Mouse (Mus musculus) G1E (cell line): ENCODE measurements around the gene Wasf1. TPM values are rescaled to one million over a fixed set of nuclear protein-coding genes. Genes with fewer than 3 reads are reported as not detected.
A peak's percentile ranks its signal among the peaks of the same experiment; 100 is the strongest.

Experiments
- ATAC-seq: 2 replicates; pipeline ENCODE4 v1.8.0; 2016; ENCODE audit warnings: mild to moderate bottlenecking; ENCODE audit not compliant: insufficient number of reproducible peaks, poor library complexity, low FRiP score, severe bottlenecking; ENCODE audit errors: extremely low read depth
- DNase-seq: peaks from one replicate; pipeline ENCODE4 v3.0.0; 2012; ENCODE audit warnings: low spot score
- H3K27me3 ChIP-seq: 2 replicates; pipeline ENCODE4 v1.6.1; 2012; ENCODE audit warnings: mild to moderate bottlenecking, low read length, inconsistent platforms; ENCODE audit not compliant: insufficient read depth
- H3K36me3 ChIP-seq: replicated peaks from 2 replicates; pipeline ENCODE3; 2012; ENCODE audit warnings: mild to moderate bottlenecking, inconsistent platforms
- H3K4me1 ChIP-seq: 2 replicates; pipeline ENCODE4 v1.6.1; 2012; ENCODE audit warnings: low read depth, low read length, inconsistent platforms, mixed read lengths; ENCODE audit not compliant: insufficient read depth
- H3K4me3 ChIP-seq: 2 replicates; pipeline ENCODE4 v1.5.1; 2012; ENCODE audit warnings: low read depth, mild to moderate bottlenecking, inconsistent platforms, low read length, moderate library complexity, mixed read lengths
- H3K9me3 ChIP-seq: replicated peaks from 2 replicates; pipeline ENCODE4 v1.6.1; 2012; ENCODE audit warnings: inconsistent platforms
- CTCF ChIP-seq: IDR thresholded peaks from 2 replicates; pipeline ENCODE4 v1.5.1; 2012; ENCODE audit warnings: low read depth, low read length, inconsistent platforms, mixed read lengths
- GATA1 ChIP-seq: IDR thresholded peaks from 2 replicates; pipeline ENCODE4 v1.6.1; 2012; ENCODE audit warnings: borderline replicate concordance, low read length, inconsistent platforms, mixed read lengths
- GATA2 ChIP-seq: IDR thresholded peaks from 2 replicates; pipeline ENCODE4 v1.6.1; 2012; ENCODE audit warnings: low read depth, low read length, inconsistent platforms, borderline replicate concordance
- POLR2AphosphoS5 ChIP-seq: IDR thresholded peaks from 2 replicates; pipeline ENCODE4 v1.6.1; 2012; ENCODE audit warnings: low read depth, low read length, inconsistent platforms; ENCODE audit not compliant: insufficient replicate concordance
- TAL1 ChIP-seq: conservative IDR thresholded peaks from 2 replicates; pipeline ENCODE4 v1.6.1; 2012; ENCODE audit warnings: low read depth, low read length, inconsistent platforms, mixed read lengths
- polyA plus RNA-seq: library from polyadenylated mRNA; stranded (reverse); fragments of >175 nt; gene quantifications from 2 replicates; pipeline ENCODE4 v1.2.3, GENCODE M21; 2012
- total RNA-seq, 2 experiments: library from RNA; stranded (forward) in 1 of 2; stranded (reverse) in 1 of 2; fragments of 200-1000 nt in 1 of 2; fragments of >200 nt in 1 of 2; fragmentation: Nextera tagmentation in 1 of 2; gene quantifications; 2 replicates each; pipeline ENCODE4 v1.2.3; 2014 to 2017

Wasf1 gene
- total and polyA plus RNA-seq, 3 experiments: 0.44 to 7.2 (median 6.9) TPM

GRCm38 (mm10) chr10:40872052-40872451, 11.2 kb upstream of the Wasf1 start:
- Histone ChIP-seq H3K27me3 (no peaks in the 10 kb centered on the region), H3K9me3 (peaks cover 3% of the 10 kb centered on the region; the same call in 1 of the 2 replicates), H3K36me3 (peaks cover 58% of the 10 kb centered on the region), H3K4me3 (no peak overlapping the region), H3K4me1 (peaks cover 7% of the 10 kb centered on the region)
- no peak for DNase-seq
- no peak for ATAC-seq
- TF ChIP-seq POLR2AphosphoS5: no peak
- TF ChIP-seq GATA2: no peak
- no peak for TF ChIP-seq TAL1
- TF ChIP-seq CTCF: no peak
- no peak for TF ChIP-seq GATA1

- TF ChIP-seq POLR2AphosphoS5: no peak
- no peak for TF ChIP-seq GATA2
- no peak for TF ChIP-seq TAL1
- TF ChIP-seq GATA1: no peak
- TF ChIP-seq CTCF: no peak
- peaks cover 8% of the 10 kb centered on the region; the same call in 1 of the 2 replicates for H3K4me1 ChIP-seq
- H3K9me3 ChIP-seq: no peaks in the 10 kb centered on the region
- ATAC-seq (no peak), DNase-seq (no peak)
- no peak overlapping the region for H3K4me3 ChIP-seq
- peaks cover 68% of the 10 kb centered on the region for H3K36me3 ChIP-seq
- no peaks in the 10 kb centered on the region for H3K27me3 ChIP-seq
Observed at GRCm38 (mm10) chr10:40878246-40878645, 5.0 kb upstream of the Wasf1 start.

- no peak for TF ChIP-seq GATA1
- no peak for TF ChIP-seq POLR2AphosphoS5
- TF ChIP-seq GATA2: no peak
- TF ChIP-seq TAL1: no peak
- no peak for TF ChIP-seq CTCF
- H3K36me3 ChIP-seq: peaks cover 51% of the 10 kb centered on the region
- DNase-seq (no peak), ATAC-seq (no peak)
- peaks cover 15% of the 10 kb centered on the region for H3K4me1 ChIP-seq
- H3K27me3 ChIP-seq: no peaks in the 10 kb centered on the region
- no peaks in the 10 kb centered on the region for H3K9me3 ChIP-seq
- no peak overlapping the region for H3K4me3 ChIP-seq
Observed at GRCm38 (mm10) chr10:40879969-40880368, 3.3 kb upstream of the Wasf1 start.

- DNase-seq: no peak
- no peak for ATAC-seq
- Histone ChIP-seq H3K4me3 (no peak overlapping the region; the same call in 1 of the 2 replicates), H3K9me3 (no peaks in the 10 kb centered on the region), H3K27me3 (no peaks in the 10 kb centered on the region), H3K4me1 (peaks cover 15% of the 10 kb centered on the region), H3K36me3 (peaks cover 39% of the 10 kb centered on the region)
- TF ChIP-seq GATA1: no peak
- TF ChIP-seq TAL1: no peak
- TF ChIP-seq GATA2: no peak
- no peak for TF ChIP-seq POLR2AphosphoS5
- TF ChIP-seq CTCF: no peak
Observed at GRCm38 (mm10) chr10:40881236-40881635, 2.0 kb upstream of the Wasf1 start.

GRCm38 (mm10) chr10:40882333-40882732, 942 bp upstream of the Wasf1 start:
- TF ChIP-seq TAL1 (no peak), CTCF (no peak), GATA1 (no peak), GATA2 (no peak), POLR2AphosphoS5 (no peak)

GRCm38 (mm10) chr10:40883644-40884278, 486 bp downstream of the Wasf1 start:
- Histone ChIP-seq H3K4me1 (peaks cover 13% of the 10 kb centered on the region), H3K9me3 (no peaks in the 10 kb centered on the region), H3K27me3 (no peaks in the 10 kb centered on the region), H3K4me3 (peak overlapping the region; percentile 95), H3K36me3 (peaks cover 24% of the 10 kb centered on the region)
- DNase-seq (peak; percentile 53), ATAC-seq (no peak)
- TF ChIP-seq POLR2AphosphoS5: no peak
- TF ChIP-seq CTCF: no peak
- TF ChIP-seq GATA1: no peak
- no peak for TF ChIP-seq GATA2
- no peak for TF ChIP-seq TAL1

More at GRCm38 (mm10) chr10:40882333-40882732, 942 bp upstream of the Wasf1 start:
- H3K36me3 ChIP-seq: peaks cover 35% of the 10 kb centered on the region
- H3K4me3 ChIP-seq: peak overlapping the region; percentile 95
- H3K9me3 ChIP-seq: no peaks in the 10 kb centered on the region
- H3K4me1 ChIP-seq: peaks cover 15% of the 10 kb centered on the region
- H3K27me3 ChIP-seq: no peaks in the 10 kb centered on the region
- DNase-seq: no peak
- no peak for ATAC-seq
